Mouse (Mus musculus): ENCODE results near the gene Gm27179.
"Not testable (repeated sequence)": the region's sequence is repeated elsewhere in the genome, so short reads cannot be mapped to it uniquely, and the experiment has no call there.

Gm27179 gene

DNA sequence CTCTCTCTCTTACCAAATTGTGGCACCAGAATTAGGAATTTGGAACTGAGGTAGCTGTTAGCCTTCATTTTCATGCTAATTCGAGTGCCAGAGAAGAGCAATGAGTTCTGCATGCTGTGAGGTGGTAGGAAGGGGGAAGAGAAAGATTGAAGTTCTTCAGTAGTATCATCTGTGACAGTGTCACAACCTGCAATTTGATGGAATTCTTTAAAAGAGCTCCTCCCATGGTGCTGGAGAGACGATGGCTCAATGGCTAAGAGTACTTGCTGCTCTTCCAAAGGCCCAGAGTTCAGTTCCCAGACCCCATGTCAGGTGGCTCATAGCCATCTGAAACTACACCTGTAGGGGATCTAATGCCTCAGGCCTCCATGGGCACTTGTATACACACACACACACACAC is at the start of gene Gm27179:
Gm27179 (minus strand) TSS at position 101 of the 400 bp plus-strand sequence.
- in situ Hi-C loops (cut with MboI, MseI), result not testable (repeated sequence)

GRCm38 (mm10) chr14:69557550-69557949 is 45.2 kb upstream of the Gm27179 start:
- in situ Hi-C loops (cut with MboI, MseI), result not testable (repeated sequence)

- in situ Hi-C loops (cut with MboI, MseI), result not testable (repeated sequence)
These were observed 44.5 kb upstream of the Gm27179 start for GRCm38 (mm10) chr14:69556820-69557219.

DNA sequence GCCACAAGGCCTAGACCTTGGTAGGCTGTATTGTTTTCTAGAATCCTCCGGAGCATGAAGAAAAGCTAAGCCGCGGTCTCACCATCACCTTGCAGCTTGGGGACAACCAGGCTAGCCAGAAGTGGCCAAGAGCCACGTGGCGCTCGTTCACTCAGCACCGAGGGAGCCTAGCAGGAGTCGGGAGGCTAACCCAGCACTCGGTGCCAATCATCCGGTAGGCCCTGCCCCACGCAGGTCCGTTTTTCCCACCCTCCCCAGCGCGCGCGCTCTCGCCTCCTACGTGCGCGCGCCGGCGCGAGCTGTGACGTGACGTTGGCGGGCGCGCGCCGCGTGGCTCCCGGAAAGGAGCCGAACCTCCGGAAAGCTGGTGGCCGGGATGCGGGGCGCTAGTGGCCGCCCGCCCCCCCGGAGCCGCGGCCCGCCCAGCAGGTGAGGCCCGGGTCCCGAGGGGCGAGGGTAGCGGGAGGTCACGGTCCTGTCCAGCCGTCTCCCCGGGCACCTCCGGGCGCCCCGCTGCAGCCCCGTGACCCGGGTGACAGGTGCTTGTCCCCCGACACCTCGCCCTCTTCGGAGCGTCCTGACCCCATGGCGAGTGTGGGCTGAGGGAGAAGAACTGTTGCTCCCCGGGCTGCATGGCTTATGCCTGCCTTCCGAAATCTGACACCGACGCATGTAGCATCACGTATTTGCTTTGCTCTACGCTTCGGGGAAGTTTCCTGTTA is 42.9 kb upstream of the Gm27179 start, which contains the start of gene Entpd4b:
Entpd4b (plus strand) TSS at position 315 of the 722 bp plus-strand sequence.
- in situ Hi-C loops (cut with MboI, MseI), result not testable (repeated sequence)

- in situ Hi-C loops (cut with MboI, MseI), result loop anchor here (10.0 kb wide), 1 partner anchor 313 kb away; no protein-coding TSS in a partner anchor
These were observed 35.0 kb upstream of the Gm27179 start for GRCm38 (mm10) chr14:69547310-69547709.

GRCm38 (mm10) chr14:69545052-69545451 is 32.7 kb upstream of the Gm27179 start:
- in situ Hi-C loops (cut with MboI, MseI), result loop anchor here (10.0 kb wide), 1 partner anchor 310 kb away; no protein-coding TSS in a partner anchor

DNA sequence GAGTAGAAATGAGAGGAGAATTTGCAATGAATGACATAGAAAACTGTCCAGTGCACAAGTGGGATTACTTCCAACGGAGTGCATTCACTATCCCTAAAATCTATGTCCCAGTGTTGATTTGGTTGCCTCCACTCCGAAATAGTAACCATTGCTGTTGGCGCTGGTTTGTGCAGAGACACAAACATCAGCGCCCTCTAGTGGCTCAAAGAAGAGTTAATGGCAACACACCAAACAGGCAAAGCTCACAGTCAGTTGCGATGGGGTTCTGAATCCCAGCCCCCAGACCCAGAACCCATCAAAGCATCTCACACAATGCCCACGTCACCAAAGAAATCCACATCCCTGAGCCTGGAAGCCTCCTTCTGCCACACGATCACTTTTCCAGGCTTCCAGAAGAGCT is 31.7 kb upstream of the Gm27179 start:
- in situ Hi-C loops (cut with MboI, MseI), result loop anchor here (10.0 kb wide), 1 partner anchor 309 kb away; no protein-coding TSS in a partner anchor

GRCm38 (mm10) chr14:69542695-69543094 is 30.3 kb upstream of the Gm27179 start:
- in situ Hi-C loops (cut with MboI, MseI), result loop anchor here (10.0 kb wide), 1 partner anchor 308 kb away; no protein-coding TSS in a partner anchor

GRCm38 (mm10) chr14:69540113-69540512 is 27.8 kb upstream of the Gm27179 start:
- in situ Hi-C loops (cut with MboI, MseI), result loop anchor here (10.0 kb wide), 1 partner anchor 305 kb away; no protein-coding TSS in a partner anchor

GRCm38 (mm10) chr14:69536539-69536938 is 24.2 kb upstream of the Gm27179 start:
- in situ Hi-C loops (cut with MboI, MseI), result not testable (repeated sequence)

DNA sequence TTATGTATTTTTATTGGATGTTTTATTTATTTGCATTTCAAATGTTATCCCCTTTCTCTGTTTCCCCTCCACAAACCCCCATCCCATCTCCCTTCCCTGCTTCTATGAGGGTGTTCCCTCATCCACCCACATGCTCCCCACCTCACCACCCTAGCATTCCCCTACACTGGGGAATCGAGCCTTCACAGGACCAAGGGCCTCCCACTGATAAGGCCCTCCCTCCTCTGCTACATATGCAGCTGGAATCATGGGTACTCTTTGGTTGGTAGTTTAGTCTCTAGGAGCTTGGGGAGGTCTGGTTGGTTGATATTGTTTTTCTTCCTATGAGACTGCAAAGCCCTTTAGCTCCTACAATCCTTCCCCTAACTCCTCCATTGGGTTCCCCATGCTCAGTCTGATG is 13.9 kb upstream of the Gm27179 start:
- in situ Hi-C loops (cut with MboI, MseI), result not testable (repeated sequence)

GRCm38 (mm10) chr14:69523001-69523400 is 10.7 kb upstream of the Gm27179 start:
- in situ Hi-C loops (cut with MboI, MseI), result not testable (repeated sequence)

DNA sequence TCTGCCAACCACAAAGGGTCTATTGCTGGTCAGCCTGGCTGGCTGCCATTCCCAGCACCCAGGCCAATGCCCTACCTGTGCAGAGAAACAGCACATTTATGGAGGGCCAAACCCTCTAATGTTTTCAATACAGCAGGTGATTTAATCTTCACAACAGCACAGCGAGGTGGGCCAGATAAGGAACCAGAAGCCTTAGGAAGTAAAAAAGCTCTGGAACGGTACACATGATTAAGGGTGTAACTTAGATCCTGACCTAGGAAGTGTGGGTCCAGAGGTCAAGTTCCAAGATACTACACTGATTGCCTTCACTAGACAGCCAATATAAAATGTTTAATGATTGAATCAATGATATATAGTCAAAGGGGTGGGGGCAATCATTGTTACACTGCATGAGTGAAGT is 8.5 kb upstream of the Gm27179 start:
- in situ Hi-C loops (cut with MboI, MseI), result not testable (repeated sequence)

DNA sequence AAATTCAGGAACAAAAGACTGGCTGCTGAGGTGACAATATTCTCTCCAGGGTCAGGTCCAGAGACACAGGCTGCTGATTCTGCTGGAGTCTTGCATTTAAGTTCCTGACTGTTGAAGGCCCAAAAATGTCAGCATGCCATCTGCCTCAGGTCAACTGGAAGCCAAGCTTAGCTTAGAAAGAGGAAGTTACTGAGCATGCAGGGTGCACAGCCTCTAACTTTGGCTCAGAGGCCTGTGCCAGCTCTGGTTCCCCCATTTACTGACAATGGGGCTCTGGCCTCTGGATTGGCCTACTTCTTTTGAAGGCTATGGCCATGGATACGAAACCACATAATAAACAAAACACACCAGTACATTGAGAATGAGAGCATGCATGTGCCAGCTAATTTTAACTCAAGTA is 5.3 kb downstream of the Gm27179 start:
- in situ Hi-C loops (cut with MboI, MseI), result not testable (repeated sequence)

GRCm38 (mm10) chr14:69503174-69503573 is 9.2 kb downstream of the Gm27179 start, which contains the start of gene Gm16867:
Gm16867 (minus strand) TSS chr14:69503362.
- in situ Hi-C loops (cut with MboI, MseI), result not testable (repeated sequence)

- in situ Hi-C loops (cut with MboI, MseI), result not testable (repeated sequence)
These were observed 9.8 kb downstream of the Gm27179 start for GRCm38 (mm10) chr14:69502440-69503150.

GRCm38 (mm10) chr14:69496259-69496658 is 16.1 kb downstream of the Gm27179 start:
- in situ Hi-C loops (cut with MboI, MseI), result not testable (repeated sequence)

GRCm38 (mm10) chr14:69494946-69495345 is 17.4 kb downstream of the Gm27179 start:
- in situ Hi-C loops (cut with MboI, MseI), result not testable (repeated sequence)

DNA sequence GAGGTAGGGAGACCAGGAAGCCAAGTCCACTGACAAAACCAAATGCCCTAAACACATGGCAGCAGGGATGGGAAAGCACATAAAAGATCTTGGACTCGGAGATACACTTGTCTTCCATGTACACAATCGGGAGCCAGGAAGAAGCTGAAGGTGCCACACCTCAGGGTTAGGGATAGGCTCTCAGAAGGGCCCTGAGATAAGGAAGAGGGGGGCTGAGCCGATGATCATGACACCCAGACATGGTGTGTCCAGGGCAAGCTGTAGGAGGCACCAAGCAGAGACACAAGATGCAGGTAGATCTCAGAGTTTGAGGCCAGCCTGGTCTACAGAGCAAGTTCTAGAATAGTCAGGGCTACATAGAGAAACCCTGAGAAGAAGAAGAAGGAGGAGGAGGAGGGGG is 17.8 kb downstream of the Gm27179 start:
- in situ Hi-C loops (cut with MboI, MseI), result not testable (repeated sequence)

- in situ Hi-C loops (cut with MboI, MseI), result not testable (repeated sequence)
These were observed 24.3 kb downstream of the Gm27179 start for GRCm38 (mm10) chr14:69488001-69488400.

DNA sequence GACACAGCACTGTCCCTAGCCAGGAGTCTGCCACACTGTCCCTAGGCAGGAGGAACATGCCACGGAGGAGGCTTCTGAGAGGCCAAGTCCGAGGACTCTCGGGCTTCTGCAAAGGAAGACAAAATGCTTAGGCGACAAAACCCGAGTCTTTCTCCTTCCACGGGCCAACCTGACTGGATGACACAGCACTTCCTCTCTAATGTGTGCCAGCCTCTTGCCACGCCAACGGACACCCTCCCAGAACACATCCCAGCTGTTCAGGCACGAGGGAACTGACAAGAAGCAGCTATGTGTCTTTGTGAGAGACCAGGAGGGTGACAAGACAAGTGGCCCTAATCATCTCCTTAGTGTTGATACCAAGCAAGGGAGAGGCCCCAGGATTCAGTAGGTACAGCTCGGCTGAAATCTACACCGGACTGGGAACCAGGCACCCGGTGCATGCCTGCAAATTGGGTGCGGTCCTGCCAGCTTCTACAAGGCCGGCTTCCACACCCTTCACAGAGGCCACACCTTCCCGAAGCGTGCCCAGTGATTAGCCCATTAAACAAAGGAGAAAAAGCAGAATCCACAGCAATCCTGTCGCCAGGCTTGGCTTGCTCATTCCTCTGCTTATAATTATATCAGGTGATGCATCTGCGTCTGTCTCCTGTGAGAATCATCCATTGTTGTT is 26.7 kb downstream of the Gm27179 start:
- in situ Hi-C loops (cut with MboI, MseI), result not testable (repeated sequence)
